Mouse (Mus musculus): ENCODE results near the gene Pclaf. TPM values are rescaled to one million over a fixed set of nuclear protein-coding genes. Genes with fewer than 3 reads are reported as not detected.
A peak's percentile ranks its signal among the peaks of the same experiment; 100 is the strongest.

The Pclaf gene
- total and polyA plus RNA-seq, 3 experiments = 177 to 394 (median 229) TPM

DNA sequence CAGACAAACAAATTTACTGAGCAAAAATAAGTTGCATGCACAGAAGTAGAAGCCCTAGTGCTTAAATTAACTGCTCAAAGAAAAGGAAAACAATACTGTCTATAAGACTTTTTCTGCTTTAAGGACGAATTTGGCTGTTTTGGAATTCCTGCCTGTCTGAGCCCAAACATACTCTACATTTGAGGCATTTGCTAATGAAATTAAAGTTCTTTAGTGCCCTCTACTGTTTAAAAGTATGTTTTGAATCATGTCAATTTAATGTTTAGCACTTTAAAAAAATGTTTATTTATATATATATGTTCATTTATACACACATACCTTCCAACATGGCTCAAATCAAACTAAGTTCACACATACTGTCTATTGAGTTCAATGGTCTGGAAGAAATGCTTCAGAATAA is 39.8 kb upstream of the Pclaf start:
- Histone ChIP-seq H3K4me2 (ENCODE audit: insufficient read depth, low read depth, poor library complexity, severe bottlenecking) (no peak overlapping the region), H3K9ac (ENCODE audit: insufficient read depth, low read depth) (no peak overlapping the region), H3K79me2 (replicated peaks; ENCODE audit: control insufficient read depth, extremely low read depth, insufficient read depth, poor library complexity, severe bottlenecking) (no peaks in the 10 kb centered on the region), H3K27ac (ENCODE audit: insufficient read depth, low read depth) (no peak overlapping the region), H3K4me1 (ENCODE audit: control insufficient read depth in 1 of 2, insufficient read depth in 2 of 2) (peaks cover 0 to 9% of the 10 kb centered on the region in 2 experiments; a peak in 1 of 4 replicates), H3K4me3 (replicated peaks in 1 of 3; ENCODE audit: low read depth in 2 of 3, low read length in 2 of 3, poor library complexity in 1 of 3) (no peak overlapping the region), H3K9me3 (replicated peaks; ENCODE audit: low read length) (no peaks in the 10 kb centered on the region), H3K36me3 (replicated peaks in 1 of 2; ENCODE audit: control insufficient read depth in 1 of 2, insufficient read depth in 1 of 2, low read length in 1 of 2) (peaks cover 4 to 27% of the 10 kb centered on the region in 2 experiments), H3K27me3 (replicated peaks) (no peaks in the 10 kb centered on the region)
- TF ChIP-seq RAD21 (IDR thresholded peaks at IDR 0.05; ENCODE audit: low read depth, low read length) (peak; percentile 62), ELF1 (IDR thresholded peaks at IDR 0.05; ENCODE audit: low read depth, low read length) (no peak), PAX5 (IDR thresholded peaks at IDR 0.05; ENCODE audit: low read length) (no peak), E2F4 (IDR thresholded peaks at IDR 0.05; ENCODE audit: insufficient replicate concordance, low read depth, low read length) (no peak), CTCF (conservative IDR thresholded peaks at IDR 0.05 in 1 of 2, IDR thresholded peaks at IDR 0.05 in 1 of 2; ENCODE audit: low read depth in 2 of 2, low read length in 2 of 2) (peak in 1 of 2 experiments; percentile 57; a peak in 2 of 4 replicates), MYC (IDR thresholded peaks at IDR 0.05; ENCODE audit: low read depth, low read length) (no peak), SMC3 (IDR thresholded peaks at IDR 0.05; ENCODE audit: low read depth, low read length) (peak; percentile 42; the same call in 1 of the 2 replicates), TCF12 (IDR thresholded peaks at IDR 0.05; ENCODE audit: low read depth, low read length) (no peak), ZC3H11A (IDR thresholded peaks at IDR 0.05; ENCODE audit: low read depth, low read length) (no peak), MAFK (IDR thresholded peaks at IDR 0.05; ENCODE audit: insufficient replicate concordance, low read length) (no peak), EP300 (IDR thresholded peaks at IDR 0.05; ENCODE audit: low read length) (no peak)
- no peak for DNase-seq (ENCODE audit: extremely low read depth)
- dilution Hi-C loops (cut with MboI; ENCODE audit: extremely low pct_ligation_motif_present, extremely low pct_unique_long_range_greater_than_20kb, low sequenced_read_pairs) = no loop called here
- in situ Hi-C loops (cut with MboI; ENCODE audit: low pct_ligation_motif_present, low pct_unique_long_range_greater_than_20kb, low sequenced_read_pairs) = loop anchor here (5.0 kb wide), 1 partner anchor 178 kb away; no protein-coding TSS in a partner anchor

DNA sequence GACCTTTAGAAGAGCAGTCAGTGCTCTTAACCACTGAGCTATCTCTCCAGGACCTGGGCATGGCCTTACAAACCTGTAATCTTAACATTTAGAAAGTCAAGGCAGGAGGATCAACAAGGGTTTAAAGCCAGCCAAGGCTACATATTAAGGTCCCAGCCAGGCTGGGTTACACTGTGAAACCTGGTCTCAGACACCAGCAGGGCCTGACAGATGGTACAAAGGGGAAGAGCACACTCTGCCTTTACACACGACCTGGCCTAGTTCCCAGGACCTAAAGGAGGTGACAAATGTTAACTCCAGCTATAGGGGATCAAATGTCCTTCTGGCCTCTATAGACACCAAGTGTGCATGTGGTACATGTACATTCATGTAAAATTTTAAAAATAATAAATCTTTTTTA is 30.4 kb upstream of the Pclaf start:
- H3K9me3 ChIP-seq (replicated peaks; ENCODE audit: low read length) = no peaks in the 10 kb centered on the region
- in situ Hi-C loops (cut with MboI; ENCODE audit: low pct_ligation_motif_present, low pct_unique_long_range_greater_than_20kb, low sequenced_read_pairs) = no loop called here
- dilution Hi-C loops (cut with MboI; ENCODE audit: extremely low pct_ligation_motif_present, extremely low pct_unique_long_range_greater_than_20kb, low sequenced_read_pairs) = no loop called here
- H3K9ac ChIP-seq (ENCODE audit: insufficient read depth, low read depth) = no peak overlapping the region
- no peaks in the 10 kb centered on the region for H3K79me2 ChIP-seq (replicated peaks; ENCODE audit: control insufficient read depth, extremely low read depth, insufficient read depth, poor library complexity, severe bottlenecking)
- no peak for TF ChIP-seq ETS1 (conservative IDR thresholded peaks at IDR 0.05; ENCODE audit: low read depth, low read length)
- no peak for TF ChIP-seq TBP (conservative IDR thresholded peaks at IDR 0.05; ENCODE audit: low read depth, low read length)
- no peak for TF ChIP-seq SIN3A (IDR thresholded peaks at IDR 0.05; ENCODE audit: low read length)
- TF ChIP-seq TCF12 (IDR thresholded peaks at IDR 0.05; ENCODE audit: low read depth, low read length) = no peak
- TF ChIP-seq BHLHE40 (IDR thresholded peaks at IDR 0.05; ENCODE audit: low read depth, low read length) = no peak
- TF ChIP-seq RAD21 (IDR thresholded peaks at IDR 0.05; ENCODE audit: low read depth, low read length) = no peak
- TF ChIP-seq ZMIZ1 (IDR thresholded peaks at IDR 0.05; ENCODE audit: low read depth, low read length) = no peak
- no peak for TF ChIP-seq HCFC1 (IDR thresholded peaks at IDR 0.05; ENCODE audit: low read depth, low read length)
- TF ChIP-seq EP300 (IDR thresholded peaks at IDR 0.05; ENCODE audit: low read length) = no peak
- TF ChIP-seq CTCF (conservative IDR thresholded peaks at IDR 0.05 in 1 of 2, IDR thresholded peaks at IDR 0.05 in 1 of 2; ENCODE audit: low read depth in 2 of 2, low read length in 2 of 2) = no peak
- TF ChIP-seq PAX5 (IDR thresholded peaks at IDR 0.05; ENCODE audit: low read length) = no peak
- H3K4me2 ChIP-seq (ENCODE audit: insufficient read depth, low read depth, poor library complexity, severe bottlenecking) = no peak overlapping the region
- DNase-seq (ENCODE audit: extremely low read depth) = no peak
- H3K36me3 ChIP-seq (replicated peaks in 1 of 2; ENCODE audit: control insufficient read depth in 1 of 2, insufficient read depth in 1 of 2, low read length in 1 of 2) = peaks cover 27 to 53% of the 10 kb centered on the region in 2 experiments
- no peaks in the 10 kb centered on the region for H3K27me3 ChIP-seq (replicated peaks)
- no peak overlapping the region for H3K27ac ChIP-seq (ENCODE audit: insufficient read depth, low read depth)
- H3K4me1 ChIP-seq (ENCODE audit: control insufficient read depth in 1 of 2, insufficient read depth in 2 of 2) = no peaks in the 10 kb centered on the region
- no peak overlapping the region for H3K4me3 ChIP-seq (replicated peaks in 1 of 3; ENCODE audit: low read depth in 2 of 3, low read length in 2 of 3, poor library complexity in 1 of 3)
